Mouse (Mus musculus): ENCODE data around the gene Ston2. TPM values are rescaled to one million over a fixed set of nuclear protein-coding genes. Genes with fewer than 3 reads are reported as not detected.
"Not testable (repeated sequence)": the region's sequence is repeated elsewhere in the genome, so short reads cannot be mapped to it uniquely, and the experiment has no call there.

Ston2 gene
- polyA plus RNA-seq, 1 experiment from 2014 or later = 8.1 TPM

DNA sequence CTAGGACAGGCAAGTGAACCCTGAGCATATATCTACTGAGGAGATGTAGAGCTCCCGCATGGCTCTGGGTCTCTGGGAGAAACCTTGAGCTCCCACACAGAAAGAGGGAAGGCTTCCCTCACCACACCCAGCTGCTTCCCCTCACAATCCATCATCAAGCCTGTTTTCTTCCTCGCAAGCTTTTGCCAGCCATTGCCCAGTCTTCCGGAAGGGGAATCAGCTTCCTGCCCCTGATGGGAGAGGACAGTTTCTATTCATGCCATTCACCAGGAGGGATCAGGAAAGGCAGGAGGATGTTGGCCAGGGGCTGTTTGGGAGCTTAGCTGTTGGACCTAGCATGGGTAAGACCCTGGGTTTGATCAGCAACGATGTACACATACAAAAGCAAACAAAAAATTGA lies 8.6 kb upstream of the Ston2 start:
- H3K4me3 ChIP-seq (replicated peaks; ENCODE audit: low read depth, low read length) = no peak overlapping the region
- no peak for ATAC-seq (replicated peaks; ENCODE audit: low FRiP score, low read depth)
- WGBS = 65% methylated on average over 4 of the region's 4 CpGs
- no peak for TF ChIP-seq CTCF (IDR thresholded peaks at IDR 0.05; ENCODE audit: low read depth)
- H3K4me2 ChIP-seq (ENCODE audit: low read length) = no peak overlapping the region
- no peak overlapping the region for H3K9ac ChIP-seq (ENCODE audit: low read depth, low read length)
- no peaks in the 10 kb centered on the region for H3K4me1 ChIP-seq (replicated peaks; ENCODE audit: insufficient read depth, low read length)
- no peak overlapping the region for H3K27ac ChIP-seq
- no peaks in the 10 kb centered on the region for H3K27me3 ChIP-seq (ENCODE audit: insufficient read depth, low read length)
- no peaks in the 10 kb centered on the region for H3K36me3 ChIP-seq (ENCODE audit: insufficient read depth, low read length)
- H3K9me3 ChIP-seq (replicated peaks; ENCODE audit: low read length) = no peaks in the 10 kb centered on the region
- peak; percentile 36 for DNase-seq (ENCODE audit: low spot score)

DNA sequence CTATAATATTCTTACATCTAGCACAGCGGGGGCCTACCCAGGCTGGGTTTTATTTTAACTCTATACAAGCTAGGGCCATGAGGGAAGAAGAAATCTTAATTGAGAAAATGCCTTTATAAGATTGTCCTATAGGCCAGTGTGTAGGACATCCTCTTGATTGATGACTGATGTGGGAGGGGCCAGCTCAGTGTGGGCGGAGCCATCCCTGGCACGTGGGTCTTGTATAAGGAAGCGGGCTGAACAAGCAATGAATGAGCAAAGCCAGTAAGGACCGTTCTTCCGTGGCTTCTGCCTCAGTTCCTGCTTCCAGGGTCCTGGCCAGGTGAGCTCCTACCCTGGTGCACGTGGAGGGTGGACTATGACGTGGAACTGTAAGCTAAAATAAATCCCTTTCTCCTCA lies 5.1 kb upstream of the Ston2 start:
- DNase-seq (ENCODE audit: low spot score) (no peak), ATAC-seq (replicated peaks; ENCODE audit: low FRiP score, low read depth) (no peak)
- Histone ChIP-seq H3K9me3 (replicated peaks; ENCODE audit: low read length) (no peaks in the 10 kb centered on the region), H3K27me3 (ENCODE audit: insufficient read depth, low read length) (no peaks in the 10 kb centered on the region), H3K9ac (ENCODE audit: low read depth, low read length) (no peak overlapping the region), H3K27ac (no peak overlapping the region), H3K4me1 (replicated peaks; ENCODE audit: insufficient read depth, low read length) (no peaks in the 10 kb centered on the region), H3K4me3 (replicated peaks; ENCODE audit: low read depth, low read length) (no peak overlapping the region), H3K4me2 (ENCODE audit: low read length) (no peak overlapping the region), H3K36me3 (ENCODE audit: insufficient read depth, low read length) (no peaks in the 10 kb centered on the region)
- WGBS = 77% methylated on average over 8 of the region's 8 CpGs
- TF ChIP-seq CTCF (IDR thresholded peaks at IDR 0.05; ENCODE audit: low read depth) = no peak

DNA sequence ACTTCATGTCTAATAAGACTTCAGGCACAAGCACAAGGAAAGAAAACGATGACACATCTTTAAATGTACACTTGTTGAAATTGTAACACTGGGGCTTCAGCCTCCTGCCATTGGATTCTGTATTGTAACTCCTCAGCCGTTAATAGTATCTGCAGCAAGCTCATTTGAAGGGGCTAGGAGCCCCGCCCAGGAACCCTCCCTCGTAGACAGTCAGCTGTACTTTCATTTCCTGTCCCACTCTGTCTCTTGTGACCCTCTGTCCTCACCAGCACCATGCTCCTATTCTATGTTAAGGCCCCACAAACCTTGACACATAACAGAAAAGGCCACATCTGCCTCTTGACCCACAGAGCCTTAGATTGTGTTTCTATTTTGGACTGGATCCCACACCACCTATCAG lies 3.6 kb upstream of the Ston2 start:
- H3K9ac ChIP-seq (ENCODE audit: low read depth, low read length) = no peak overlapping the region
- H3K27ac ChIP-seq = no peak overlapping the region
- WGBS = 52% methylated on average over 4 of the region's 4 CpGs
- no peaks in the 10 kb centered on the region for H3K27me3 ChIP-seq (ENCODE audit: insufficient read depth, low read length)
- DNase-seq (ENCODE audit: low spot score) = no peak
- H3K4me2 ChIP-seq (ENCODE audit: low read length) = no peak overlapping the region
- H3K4me3 ChIP-seq (replicated peaks; ENCODE audit: low read depth, low read length) = no peak overlapping the region
- no peak for TF ChIP-seq CTCF (IDR thresholded peaks at IDR 0.05; ENCODE audit: low read depth)
- no peaks in the 10 kb centered on the region for H3K9me3 ChIP-seq (replicated peaks; ENCODE audit: low read length)
- no peaks in the 10 kb centered on the region for H3K4me1 ChIP-seq (replicated peaks; ENCODE audit: insufficient read depth, low read length)
- no peaks in the 10 kb centered on the region for H3K36me3 ChIP-seq (ENCODE audit: insufficient read depth, low read length)
- ATAC-seq (replicated peaks; ENCODE audit: low FRiP score, low read depth) = no peak

GRCm38 (mm10) chr12:91789801-91790200 lies 1.6 kb upstream of the Ston2 start:
- H3K27ac ChIP-seq = no peak overlapping the region
- no peak overlapping the region for H3K4me2 ChIP-seq (ENCODE audit: low read length)
- ATAC-seq (replicated peaks; ENCODE audit: low FRiP score, low read depth) (0 out of 2 replicates have a peak, but pooled peaks have one; percentile 21), DNase-seq (ENCODE audit: low spot score) (peak; percentile 67)
- H3K27me3 ChIP-seq (ENCODE audit: insufficient read depth, low read length) = no peaks in the 10 kb centered on the region
- H3K4me1 ChIP-seq (replicated peaks; ENCODE audit: insufficient read depth, low read length) = no peaks in the 10 kb centered on the region
- no peak overlapping the region for H3K9ac ChIP-seq (ENCODE audit: low read depth, low read length)
- TF ChIP-seq CTCF (IDR thresholded peaks at IDR 0.05; ENCODE audit: low read depth) = peak; percentile 75
- no peak overlapping the region for H3K4me3 ChIP-seq (replicated peaks; ENCODE audit: low read depth, low read length)
- H3K36me3 ChIP-seq (ENCODE audit: insufficient read depth, low read length) = no peaks in the 10 kb centered on the region
- 57% methylated on average over 6 of the region's 6 CpGs for WGBS
- H3K9me3 ChIP-seq (replicated peaks; ENCODE audit: low read length) = no peaks in the 10 kb centered on the region

DNA sequence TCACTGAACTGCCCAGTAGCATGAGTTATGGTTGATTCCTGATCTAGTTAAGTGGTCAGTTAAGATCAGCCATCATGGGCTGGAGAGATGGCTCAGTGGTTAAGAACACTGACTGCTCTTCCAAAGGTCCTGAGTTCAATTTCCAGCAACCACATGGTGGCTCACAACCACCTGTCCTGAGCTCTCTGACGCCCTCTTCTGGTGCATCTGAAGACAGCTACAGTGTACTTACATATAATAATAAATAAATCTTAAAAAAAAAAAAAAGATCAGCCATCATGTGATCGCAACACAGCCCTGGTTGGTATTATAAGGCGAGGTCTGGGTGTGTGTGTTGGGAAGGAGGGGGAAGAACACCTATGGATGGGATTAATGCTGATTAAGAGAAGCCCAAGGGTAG lies 259 bp upstream of the Ston2 start:
- TF ChIP-seq CTCF (IDR thresholded peaks at IDR 0.05; ENCODE audit: low read depth) = peak; percentile 38; the same call in 1 of the 2 replicates
- DNase-seq (ENCODE audit: low spot score); H3K27me3 ChIP-seq (ENCODE audit: insufficient read depth, low read length); H3K9me3 ChIP-seq (replicated peaks; ENCODE audit: low read length); ATAC-seq (replicated peaks; ENCODE audit: low FRiP score, low read depth); H3K27ac ChIP-seq; H3K36me3 ChIP-seq (ENCODE audit: insufficient read depth, low read length); H3K9ac ChIP-seq (ENCODE audit: low read depth, low read length); H3K4me3 ChIP-seq (replicated peaks; ENCODE audit: low read depth, low read length); H3K4me2 ChIP-seq (ENCODE audit: low read length); H3K4me1 ChIP-seq (replicated peaks; ENCODE audit: insufficient read depth, low read length): not testable (repeated sequence)
- 63% methylated on average over 3 of the region's 3 CpGs for WGBS

DNA sequence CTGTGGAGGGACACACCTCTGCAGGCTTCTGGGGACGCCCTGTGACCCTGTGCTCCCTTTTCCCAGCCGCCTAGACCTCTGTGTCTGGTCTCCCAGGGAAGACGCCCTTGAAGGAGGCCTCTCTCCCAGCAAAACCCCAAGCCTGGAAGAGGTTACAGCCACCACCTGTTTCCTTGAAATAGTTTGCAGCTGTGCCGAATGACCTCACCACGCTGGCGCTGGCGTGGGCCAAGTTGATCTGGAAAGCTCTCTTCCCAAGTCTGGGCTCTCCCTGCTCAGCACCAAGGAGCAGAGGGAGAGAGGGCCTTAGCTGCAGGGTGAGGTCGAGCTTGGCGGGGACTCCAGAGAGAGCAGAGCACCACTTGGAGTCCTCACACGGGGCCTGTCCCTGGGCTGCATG lies 1.8 kb downstream of the Ston2 start:
- Histone ChIP-seq H3K9ac (ENCODE audit: low read depth, low read length) (no peak overlapping the region), H3K27ac (no peak overlapping the region), H3K36me3 (ENCODE audit: insufficient read depth, low read length) (no peaks in the 10 kb centered on the region), H3K9me3 (replicated peaks; ENCODE audit: low read length) (no peaks in the 10 kb centered on the region), H3K4me3 (replicated peaks; ENCODE audit: low read depth, low read length) (no peak overlapping the region), H3K27me3 (ENCODE audit: insufficient read depth, low read length) (no peaks in the 10 kb centered on the region), H3K4me1 (replicated peaks; ENCODE audit: insufficient read depth, low read length) (no peaks in the 10 kb centered on the region), H3K4me2 (ENCODE audit: low read length) (no peak overlapping the region)
- DNase-seq (ENCODE audit: low spot score) (no peak), ATAC-seq (replicated peaks; ENCODE audit: low FRiP score, low read depth) (peak; percentile 29; the same call in 1 of the 2 replicates)
- WGBS = 31% methylated on average over 10 of the region's 10 CpGs
- no peak for TF ChIP-seq CTCF (IDR thresholded peaks at IDR 0.05; ENCODE audit: low read depth)

DNA sequence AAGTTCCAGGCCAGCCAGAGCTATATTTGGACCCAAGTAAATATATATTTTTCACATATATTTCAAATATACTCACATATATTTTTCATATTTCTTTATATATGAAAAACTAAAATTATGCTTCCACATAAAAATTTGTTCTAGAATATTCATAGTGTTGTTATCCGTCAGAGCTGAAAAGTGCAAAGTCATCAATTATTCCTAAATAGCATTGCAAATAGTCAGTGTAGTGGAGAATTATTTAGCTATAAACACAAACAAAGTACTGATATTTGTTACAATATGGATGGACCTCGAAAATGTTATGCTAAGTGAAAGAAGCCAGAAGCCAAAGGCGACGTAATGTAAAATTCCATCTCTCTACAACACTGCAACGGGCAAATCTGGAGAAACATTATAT lies 6.8 kb downstream of the Ston2 start:
- no peak overlapping the region for H3K4me3 ChIP-seq (replicated peaks; ENCODE audit: low read depth, low read length)
- H3K4me2 ChIP-seq (ENCODE audit: low read length) = no peak overlapping the region
- no peaks in the 10 kb centered on the region for H3K4me1 ChIP-seq (replicated peaks; ENCODE audit: insufficient read depth, low read length)
- no peak overlapping the region for H3K27ac ChIP-seq
- no peak overlapping the region for H3K9ac ChIP-seq (ENCODE audit: low read depth, low read length)
- H3K36me3 ChIP-seq (ENCODE audit: insufficient read depth, low read length) = no peaks in the 10 kb centered on the region
- no peaks in the 10 kb centered on the region for H3K9me3 ChIP-seq (replicated peaks; ENCODE audit: low read length)
- DNase-seq (ENCODE audit: low spot score) (no peak), ATAC-seq (replicated peaks; ENCODE audit: low FRiP score, low read depth) (no peak)
- no peak for TF ChIP-seq CTCF (IDR thresholded peaks at IDR 0.05; ENCODE audit: low read depth)
- 87% methylated on average over 5 of the region's 5 CpGs for WGBS
- no peaks in the 10 kb centered on the region for H3K27me3 ChIP-seq (ENCODE audit: insufficient read depth, low read length)
